Mouse (Mus musculus) 3134 (cell line): ENCODE measurements around the gene Tenm2.

Source experiments
- DNase-seq: peaks from one replicate; pipeline ENCODE4 v3.0.0-alpha.2; 2011; ENCODE audit warnings: low spot score; ENCODE audit not compliant: insufficient read length; ENCODE audit errors: extremely low read depth

Gene Tenm2

DNA sequence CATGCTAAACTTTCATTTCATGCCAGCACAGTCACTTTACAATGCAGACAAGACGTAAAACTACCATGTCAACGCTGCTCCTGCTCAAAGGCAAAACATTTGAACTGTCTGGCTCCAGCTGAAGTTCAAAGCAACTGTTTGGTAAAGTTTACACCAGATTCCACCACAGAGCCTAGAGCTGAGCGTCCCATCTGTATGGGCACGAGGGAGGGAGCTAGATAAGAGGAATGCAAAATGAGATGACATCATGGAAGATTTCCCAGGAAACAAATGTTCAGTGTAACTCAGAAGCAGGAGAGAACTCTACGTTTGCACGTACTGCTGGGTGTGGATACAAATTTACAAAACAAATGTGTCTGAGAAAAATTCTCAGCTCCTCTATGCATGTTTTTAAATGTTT lies 600.7 kb downstream of the Tenm2 start:
- no peak for DNase-seq

DNA sequence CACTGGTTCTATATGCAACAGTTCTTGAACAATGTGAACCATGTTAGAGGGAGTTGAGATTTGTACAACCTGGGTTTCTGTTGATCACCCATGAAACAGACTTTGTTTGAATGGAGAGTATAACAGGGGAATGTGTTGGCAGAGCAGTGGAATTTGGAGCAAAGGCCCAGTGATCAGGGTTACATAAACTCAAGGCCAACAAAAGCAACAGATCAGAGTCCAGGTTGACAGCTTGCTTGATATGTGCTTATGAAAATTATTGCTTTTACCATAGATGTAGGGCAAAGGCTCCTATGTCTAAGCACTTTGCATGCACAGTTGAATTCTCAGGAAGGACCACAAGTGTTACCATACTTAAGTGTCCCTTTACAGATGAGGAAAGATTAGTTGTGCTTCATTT lies 603.6 kb downstream of the Tenm2 start:
- no peak for DNase-seq

DNA sequence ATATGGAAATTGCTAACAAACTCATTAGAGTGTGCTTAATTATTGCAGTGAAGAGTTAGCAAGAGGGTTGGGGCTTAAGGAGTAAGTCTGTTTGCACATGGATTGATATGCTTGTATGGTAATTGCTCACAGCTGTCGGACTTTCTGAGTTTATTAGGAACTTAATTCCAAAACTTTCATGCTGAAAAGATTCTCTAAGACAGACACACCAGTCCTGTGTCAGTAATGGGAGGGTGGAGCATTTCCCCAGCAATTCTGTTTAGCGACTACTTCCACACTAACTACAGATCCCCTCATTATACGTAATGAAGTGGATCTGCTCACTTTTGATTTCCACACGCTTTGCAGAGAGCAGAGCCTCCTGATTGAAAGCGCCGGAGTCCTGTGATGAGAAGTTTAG lies 622.0 kb downstream of the Tenm2 start:
- no peak for DNase-seq

DNA sequence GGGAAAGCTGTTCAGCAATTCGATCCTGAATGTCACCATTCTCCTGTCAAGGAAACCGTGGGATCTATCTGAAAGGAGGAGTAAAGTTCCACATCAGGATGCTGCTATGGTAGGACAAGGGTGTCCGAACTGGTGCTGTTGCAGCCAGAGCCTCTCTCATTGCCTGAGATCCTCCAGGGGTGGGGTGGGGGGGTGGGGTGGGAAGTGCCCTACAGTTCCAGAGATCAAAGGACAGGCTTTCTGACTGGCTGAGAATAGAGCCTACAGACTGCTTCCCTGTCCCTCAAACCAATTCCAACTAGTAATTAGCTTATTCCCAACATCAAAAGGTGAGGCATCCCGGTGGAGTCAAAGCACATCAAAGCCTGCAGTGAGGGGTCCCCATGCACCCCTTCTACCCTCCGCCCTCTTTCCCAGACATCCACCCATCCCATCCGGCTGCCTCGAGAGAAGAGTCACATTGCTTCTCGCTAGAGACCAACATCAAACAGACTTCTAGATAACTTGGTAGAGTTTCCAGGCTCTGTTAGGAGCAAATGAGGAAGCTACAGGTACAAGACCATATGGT lies 630.9 kb downstream of the Tenm2 start:
- DNase-seq, result no peak

DNA sequence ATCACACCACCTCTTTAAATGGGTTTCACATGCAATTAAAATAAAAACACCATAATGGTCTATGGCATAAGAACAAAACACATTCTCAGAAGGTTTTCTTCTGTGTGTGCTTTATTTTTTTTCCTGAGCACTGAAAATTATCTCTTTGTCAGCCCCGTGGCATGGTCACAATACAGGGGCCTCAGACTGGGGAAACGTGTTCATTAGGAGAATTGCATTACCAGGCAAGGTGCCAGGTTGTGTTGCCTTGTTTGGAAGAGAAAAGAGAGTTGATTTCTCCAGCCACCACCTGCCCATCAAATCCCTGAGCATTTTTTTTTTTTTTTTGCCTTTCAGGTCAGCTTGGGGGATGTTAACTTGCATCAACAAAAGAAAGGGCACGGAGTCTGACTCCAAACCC lies 631.5 kb downstream of the Tenm2 start:
- DNase-seq, result no peak

DNA sequence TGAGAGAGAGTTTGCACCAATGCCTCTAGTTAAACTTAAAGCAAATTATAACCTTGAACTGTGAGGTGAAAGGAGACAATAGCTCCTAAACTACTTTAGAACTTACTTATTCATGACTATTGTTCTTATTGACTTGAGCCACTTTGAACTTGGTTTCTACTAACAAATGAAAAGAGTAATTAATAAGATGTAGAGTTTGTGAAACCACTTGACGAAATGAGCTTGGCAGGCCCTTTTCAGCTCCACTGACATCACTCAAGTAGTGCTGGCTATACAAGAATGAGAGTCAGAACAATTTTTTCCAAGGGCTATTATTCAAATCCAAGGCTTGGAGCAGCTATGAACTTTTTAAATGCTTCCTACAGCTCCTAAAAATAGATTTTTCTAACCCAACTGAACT lies 643.3 kb downstream of the Tenm2 start:
- DNase-seq, result no peak

DNA sequence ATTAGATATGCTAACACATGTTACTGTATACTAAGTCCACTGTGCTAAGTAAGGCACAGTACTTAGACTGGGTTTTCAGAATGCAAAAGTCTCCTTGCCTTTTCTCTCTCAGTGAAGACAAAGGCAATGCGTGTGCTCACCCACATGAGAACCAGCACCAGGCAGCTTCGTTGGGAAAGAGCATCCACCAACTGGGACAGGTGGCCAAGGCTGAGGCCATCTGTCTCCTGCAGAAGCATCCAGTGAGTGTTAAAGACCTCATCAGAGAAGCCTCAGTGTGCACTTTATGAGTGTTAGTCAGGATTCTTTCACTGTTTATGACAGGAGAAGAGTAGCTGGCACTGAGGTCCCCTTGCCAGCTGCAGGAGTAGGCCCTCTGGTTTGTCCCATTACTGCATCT lies 669.6 kb downstream of the Tenm2 start:
- DNase-seq, result no peak

DNA sequence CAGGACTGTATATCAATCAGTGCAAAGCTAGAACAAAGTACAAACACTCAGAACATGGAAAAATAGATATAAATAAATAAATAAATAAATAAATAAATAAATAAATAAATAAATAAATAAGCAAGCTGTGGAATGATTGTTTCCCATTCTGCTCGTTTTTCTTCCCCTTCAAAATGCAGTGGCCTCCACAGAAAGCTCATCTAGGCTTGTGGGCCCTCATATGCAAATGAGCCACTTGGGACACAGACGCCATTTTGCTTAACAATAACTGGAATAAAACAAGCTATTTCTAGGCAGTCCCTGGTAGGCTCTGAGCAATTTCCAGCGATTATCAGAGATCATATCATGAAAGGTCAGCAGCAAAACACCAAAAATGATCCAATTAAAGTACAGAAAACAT lies 672.9 kb downstream of the Tenm2 start:
- DNase-seq, result no peak

DNA sequence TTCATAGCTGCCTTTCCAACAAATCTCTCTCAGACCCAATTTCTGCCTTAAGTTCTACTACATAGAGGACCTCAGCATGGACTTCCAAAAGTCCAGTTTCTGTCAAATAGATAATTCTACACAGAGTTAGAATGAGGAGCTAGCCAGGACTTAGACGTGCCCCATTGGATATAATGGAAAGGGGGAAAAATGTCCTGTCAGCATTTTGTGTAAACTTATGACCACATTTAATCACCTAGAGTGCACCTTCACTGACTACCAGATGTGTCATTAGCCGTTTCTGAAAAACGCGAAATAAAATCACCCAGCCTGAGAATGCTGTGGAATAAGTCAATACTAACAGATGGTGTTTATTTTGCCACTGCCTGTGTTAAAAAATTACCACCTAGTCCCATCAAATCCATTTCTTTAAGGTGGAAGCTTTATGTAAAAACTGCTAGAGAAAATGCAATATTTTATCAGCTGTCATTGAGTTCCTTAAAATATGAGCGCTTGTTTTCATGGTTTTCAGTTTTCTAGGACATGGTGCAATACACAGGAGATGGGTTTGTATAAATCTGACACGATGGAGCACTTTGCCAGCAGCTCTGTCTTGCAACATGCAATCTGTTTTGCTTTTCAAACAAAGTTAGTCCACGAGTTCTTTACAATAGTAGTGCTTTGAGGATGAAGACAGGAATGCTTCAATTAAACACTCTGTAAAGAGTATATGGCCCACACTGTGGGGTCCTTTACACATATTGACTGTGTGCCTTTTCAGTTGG lies 674.8 kb downstream of the Tenm2 start:
- DNase-seq, result no peak

DNA sequence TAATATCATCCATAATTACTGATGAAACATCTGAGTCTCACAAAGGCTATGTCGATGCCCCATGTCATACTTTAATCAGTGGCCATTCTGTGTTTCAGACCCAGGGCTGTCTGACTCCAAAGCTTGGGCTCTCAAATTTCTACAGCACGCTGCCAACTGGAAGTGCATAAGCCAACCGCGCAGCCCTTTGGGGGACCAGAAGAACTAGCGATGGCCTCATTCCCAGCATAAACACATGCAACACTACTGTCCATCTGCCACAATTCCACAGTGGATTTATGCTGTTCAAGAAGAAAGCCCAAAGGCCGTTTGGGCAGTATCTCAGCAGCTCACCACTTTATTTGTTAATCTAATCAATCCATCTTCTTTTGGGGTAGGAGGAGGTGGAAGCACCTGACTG lies 678.4 kb downstream of the Tenm2 start:
- DNase-seq, result no peak

DNA sequence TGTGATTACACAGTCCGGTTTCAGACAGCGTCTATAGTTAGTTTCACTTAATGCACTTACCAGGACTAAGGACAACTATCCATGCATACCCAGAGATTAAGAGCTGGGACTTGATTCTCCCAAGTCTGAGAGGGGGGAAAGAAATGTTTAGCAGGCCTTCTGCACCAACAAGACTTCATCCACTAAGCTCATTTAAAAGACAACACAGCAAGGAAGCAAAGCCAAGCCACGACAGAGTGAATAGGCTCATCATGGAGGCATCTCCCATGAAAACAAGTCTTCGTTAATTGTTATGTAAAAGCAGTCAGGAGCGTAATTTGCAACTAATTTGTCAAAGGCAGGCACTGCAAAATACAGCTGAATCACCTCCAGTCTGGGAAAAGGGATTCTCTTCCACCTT lies 682.5 kb downstream of the Tenm2 start:
- no peak for DNase-seq

DNA sequence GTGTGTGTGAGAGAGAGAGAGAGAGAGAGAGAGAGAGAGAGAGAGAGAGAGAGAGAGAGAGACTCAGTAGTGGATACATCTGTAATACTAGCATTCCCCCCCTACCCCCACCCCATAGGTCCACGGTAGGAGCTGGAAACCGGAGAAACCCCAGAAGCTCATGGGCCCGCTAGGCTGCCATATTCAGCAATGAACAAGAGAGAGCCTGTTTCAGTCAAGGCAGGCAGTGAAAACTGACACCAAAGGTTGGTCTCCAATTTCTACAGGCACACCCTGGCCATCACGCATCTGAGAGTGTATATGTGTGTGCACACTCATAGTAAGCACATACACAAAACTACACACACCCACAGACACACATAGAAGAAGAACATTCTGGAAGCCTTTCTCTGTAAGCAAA lies 685.1 kb downstream of the Tenm2 start:
- no peak for DNase-seq

DNA sequence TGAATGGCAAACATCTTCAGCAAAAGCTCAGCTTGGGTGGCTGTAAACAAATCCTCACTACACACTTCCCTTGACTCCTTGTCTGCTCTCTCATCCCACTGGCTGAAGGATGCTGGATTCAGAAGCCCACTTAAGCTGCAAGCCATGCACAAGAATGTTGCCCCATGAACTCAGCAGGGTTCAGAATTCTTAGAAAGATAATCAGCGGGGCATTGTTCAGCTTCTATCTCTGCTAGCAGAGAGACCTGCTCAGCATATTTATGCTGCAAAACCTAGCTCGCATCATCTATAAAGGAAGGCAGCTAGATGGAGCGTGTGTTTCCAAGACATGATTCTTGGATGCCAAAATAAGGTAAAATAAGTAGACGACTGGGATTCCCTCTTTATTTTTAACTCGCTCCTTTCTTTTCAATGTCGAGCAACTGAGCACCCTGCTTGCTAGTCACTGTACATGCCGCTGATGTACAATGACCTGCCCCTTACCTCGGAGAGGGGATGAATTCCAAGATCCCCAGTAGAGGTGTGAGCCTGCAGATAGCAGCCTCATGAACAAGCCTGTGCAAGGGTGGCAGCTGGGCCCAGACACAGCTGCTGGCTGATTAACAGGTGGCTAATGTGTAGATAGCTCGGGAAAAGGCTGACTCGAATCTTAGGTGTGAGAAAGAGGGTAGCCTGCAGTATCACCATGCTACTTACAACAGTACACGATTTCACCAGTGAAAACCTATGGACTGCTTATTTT lies 686.2 kb downstream of the Tenm2 start:
- no peak for DNase-seq

DNA sequence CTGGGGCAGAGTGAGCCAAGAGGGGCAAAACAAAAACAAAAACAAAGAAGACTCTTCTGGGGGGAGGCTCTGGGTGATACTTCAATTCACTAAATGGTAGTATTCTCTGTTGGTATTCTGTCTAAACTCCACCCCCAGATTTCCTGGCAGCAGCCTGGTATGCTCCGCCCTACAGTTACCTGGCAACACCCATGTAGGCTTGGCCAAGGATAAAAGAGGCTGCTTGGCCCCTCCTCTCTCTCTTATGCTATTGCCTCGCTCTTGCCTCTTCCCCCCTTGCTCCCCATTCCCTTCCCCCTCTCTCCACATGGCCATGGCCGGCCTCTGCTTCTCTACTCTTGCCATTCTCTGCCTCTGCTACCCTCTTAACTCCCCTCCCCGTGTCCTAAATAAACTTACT lies 687.6 kb downstream of the Tenm2 start:
- no peak for DNase-seq

DNA sequence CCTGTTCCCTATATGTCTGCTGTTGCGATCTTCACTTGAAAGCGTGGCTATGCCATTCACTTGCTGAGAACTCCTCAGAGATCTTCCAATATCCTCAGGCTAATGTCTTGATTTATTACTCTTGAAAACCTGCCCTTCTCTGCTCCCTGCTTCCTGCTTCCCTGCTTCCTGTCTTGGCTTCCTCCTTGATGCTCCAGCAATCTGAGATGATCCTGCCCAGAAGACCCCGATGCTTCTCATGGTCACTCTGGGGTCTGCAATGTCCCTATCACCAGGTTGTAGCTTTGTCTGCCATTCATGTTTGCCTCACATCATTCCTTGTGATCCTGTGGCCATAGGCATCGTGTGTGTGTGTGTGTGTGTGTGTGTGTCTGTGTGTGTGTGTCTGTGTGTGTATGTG lies 697.6 kb downstream of the Tenm2 start:
- no peak for DNase-seq

DNA sequence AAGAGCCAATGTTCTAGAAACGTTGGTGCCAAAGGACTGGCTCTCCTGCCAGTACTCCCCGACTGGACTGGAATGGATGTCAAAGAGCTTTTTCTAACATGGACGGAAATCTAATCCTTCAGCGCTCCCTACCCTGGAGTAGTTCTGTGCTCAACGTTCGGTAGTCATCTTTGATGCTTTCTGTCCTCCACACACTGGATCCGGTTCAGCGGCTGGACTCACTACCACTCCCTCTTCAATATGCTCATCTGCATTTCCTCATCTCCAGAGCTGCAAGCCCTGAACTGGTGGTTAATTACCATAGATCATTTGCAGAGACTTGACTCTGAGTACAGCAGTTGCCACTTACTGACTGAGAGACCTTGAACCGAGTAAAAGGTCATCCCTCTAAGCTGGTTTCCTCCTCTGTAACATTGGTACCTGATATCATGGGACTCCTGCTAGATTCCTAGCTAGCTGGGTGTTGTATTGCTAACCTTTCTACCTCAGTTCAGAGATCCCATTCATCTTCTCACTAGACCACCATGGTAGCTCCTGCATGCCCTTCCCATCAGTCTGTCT lies 698.1 kb downstream of the Tenm2 start:
- no peak for DNase-seq

DNA sequence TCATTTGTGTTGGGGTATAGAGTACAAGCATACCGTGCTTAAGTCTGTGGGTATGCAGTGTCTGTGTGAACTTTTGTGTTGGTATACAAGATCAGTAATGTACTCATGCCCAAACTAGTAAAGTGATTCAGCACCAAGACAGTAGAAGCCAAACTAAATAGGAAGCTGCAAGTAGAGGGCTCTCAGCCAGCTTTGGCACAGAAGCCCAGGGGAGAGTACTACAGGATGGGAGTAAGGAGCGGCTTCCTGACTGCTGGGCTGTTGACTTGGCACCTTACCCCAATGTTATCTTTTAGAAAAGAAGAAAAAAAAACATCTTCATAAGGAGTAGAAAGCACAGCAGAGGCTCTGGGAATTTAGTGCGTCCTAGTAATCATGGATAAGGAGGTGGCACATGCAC lies 700.2 kb downstream of the Tenm2 start:
- DNase-seq, result no peak

DNA sequence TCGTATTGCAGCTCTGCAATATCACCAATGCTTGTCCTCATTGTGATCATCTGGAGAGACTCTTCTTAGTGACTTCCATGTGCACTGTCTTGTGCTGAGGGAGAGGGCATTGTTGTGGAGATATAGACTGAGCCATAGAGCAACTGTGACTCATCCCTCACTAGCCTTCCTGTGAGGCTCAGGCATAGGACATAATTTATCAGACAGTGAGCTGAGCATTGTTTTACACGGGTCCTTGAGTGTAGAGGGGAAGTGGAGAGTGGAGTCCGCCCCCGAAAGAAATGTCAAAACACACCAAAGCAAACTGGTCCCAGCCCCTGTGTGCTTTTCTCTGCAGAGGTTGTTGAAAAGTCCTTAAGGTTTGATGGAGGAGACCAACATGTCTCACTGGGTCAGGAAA lies 704.1 kb downstream of the Tenm2 start:
- no peak for DNase-seq

DNA sequence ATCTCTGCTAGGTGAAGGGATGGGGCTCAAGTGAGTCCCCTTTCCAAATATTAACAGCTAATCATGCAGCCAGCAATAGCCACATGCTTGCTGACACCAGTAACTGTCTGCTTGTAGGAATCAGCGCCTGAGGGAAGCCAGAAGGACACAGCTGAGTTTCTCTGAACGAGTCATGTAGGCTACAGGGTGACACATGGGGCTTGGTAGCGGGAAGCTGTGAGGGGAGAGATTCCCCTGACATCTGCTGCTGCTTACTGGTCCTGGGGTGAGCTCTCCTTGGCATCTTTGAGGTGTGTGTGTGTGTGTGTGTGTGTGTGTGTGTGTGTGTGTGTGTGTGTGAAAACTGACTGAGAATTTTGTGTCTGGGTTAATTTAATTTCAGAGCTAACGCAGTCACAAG lies 708.3 kb downstream of the Tenm2 start:
- no peak for DNase-seq

DNA sequence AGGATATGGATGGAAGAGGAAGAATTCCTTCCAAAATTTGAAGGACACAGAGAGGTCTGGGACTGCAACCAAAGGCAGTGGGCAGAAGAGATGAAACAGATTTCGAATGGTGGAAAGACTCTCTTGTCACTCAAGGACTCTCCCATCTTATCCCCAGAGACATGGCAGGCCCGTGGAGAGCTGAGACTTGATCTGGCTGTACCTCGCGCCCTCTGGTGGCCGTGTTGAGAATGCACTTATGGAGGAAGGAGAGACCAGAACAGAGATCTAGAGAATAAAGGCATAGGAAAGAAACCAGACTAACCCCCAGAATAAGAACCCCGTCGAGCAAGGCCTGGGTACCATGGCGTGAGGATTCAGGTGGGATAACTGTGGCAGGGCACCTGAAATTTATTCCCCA lies 709.4 kb downstream of the Tenm2 start:
- no peak for DNase-seq

DNA sequence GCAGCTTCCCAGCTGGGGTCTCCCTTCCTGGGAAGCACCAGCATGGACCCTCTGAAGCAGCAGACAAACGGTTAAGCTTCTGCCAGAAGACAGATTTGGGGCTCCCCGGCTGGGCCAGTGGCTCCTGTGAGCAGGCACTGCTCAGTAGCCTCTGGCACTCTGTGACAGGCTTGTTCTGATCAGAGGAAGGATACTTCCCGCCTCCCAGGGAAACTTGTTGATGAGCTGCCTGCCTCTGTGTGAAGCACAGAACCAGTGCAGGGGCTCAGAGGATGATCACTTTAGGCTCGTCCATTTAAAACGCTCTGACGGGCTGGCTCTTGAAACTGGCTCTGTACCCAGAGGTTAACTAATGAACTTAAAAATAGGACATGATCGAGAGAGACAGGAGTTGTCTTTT lies 723.3 kb downstream of the Tenm2 start:
- DNase-seq, result no peak

DNA sequence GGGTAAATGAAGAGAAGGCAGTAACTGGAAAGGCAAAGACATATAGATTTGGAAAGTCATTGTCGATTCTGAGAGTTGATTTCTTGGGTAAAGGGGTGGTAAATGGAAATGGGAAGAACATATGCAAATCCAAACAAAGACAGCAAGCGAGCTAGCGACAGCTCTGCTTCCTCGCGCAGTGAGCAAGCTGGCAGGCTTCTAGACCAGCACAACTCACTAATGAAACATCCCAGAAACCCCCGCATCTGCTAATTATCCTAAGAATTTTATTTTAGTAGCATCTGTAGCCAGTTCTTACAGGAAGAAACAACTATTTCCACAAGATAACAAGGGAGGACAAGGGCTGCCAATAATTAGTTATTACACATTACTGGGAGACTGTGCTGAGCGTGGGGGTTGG lies 727.5 kb downstream of the Tenm2 start:
- no peak for DNase-seq
